Mouse (Mus musculus): ENCODE results near the gene Dclre1a. TPM values are rescaled to one million over a fixed set of nuclear protein-coding genes. Genes with fewer than 3 reads are reported as not detected.

The Dclre1a gene
- 10.4 and 11.8 TPM in 2 replicates for polyA plus RNA-seq (2014; fragmentation: Nextera tagmentation; extraction: Ambion mirVana)

DNA sequence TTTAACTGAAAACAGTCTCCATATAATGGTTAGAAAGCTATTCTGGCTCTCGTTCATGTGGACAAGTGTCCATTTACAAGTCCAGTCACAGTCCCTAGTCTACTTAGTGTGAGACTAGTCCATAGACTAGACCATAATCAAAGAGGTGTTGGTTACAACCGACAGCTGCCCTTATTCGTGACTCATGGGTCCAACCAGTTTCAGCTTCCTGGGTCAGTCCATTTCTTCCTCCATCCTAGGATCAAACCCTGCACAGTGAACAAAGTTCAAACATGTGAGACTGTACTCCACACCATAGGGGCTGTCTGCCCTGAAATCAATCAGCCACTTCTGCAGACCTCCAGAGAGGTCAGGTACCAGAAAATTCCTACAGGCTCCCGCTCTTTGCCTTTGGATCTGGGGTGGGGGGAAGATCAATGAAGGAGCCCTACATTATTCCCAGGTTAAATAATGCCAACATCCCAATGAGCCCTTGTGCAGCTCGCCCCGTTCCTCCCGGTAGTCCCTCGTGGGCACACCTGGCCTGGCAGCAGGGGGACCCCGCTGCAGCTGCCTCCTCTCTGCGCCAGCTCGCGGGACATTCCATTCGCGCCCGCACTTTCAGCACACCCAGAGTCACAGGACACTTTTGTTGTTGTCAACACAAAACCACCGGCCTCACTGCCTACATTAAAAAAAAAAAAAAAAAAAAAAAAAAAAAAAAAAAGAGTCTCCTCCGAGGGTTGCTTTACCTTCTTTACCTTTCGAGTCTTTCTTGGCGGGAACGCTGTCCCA lies at the start of gene Dclre1a:
Gene Dclre1a (minus strand): TSS at position 767 of the 774 bp plus-strand sequence.
- Histone ChIP-seq H3K4me2 (replicated peaks) (peak within 1 kb of the TSS; percentile 71), H3K9ac (peak within 1 kb of the TSS; percentile 90), H3K9me3 (ENCODE audit: control insufficient read depth, low read length) (no peaks in the 10 kb centered on the region), H3K36me3 (replicated peaks; ENCODE audit: control insufficient read depth, insufficient read depth) (peaks cover 22% of the 10 kb centered on the region), H3K4me3 (replicated peaks; ENCODE audit: low read length) (peak within 1 kb of the TSS; percentile 81), H3K27me3 (ENCODE audit: control insufficient read depth, insufficient read depth, low read length) (no peaks in the 10 kb centered on the region), H3K4me1 (replicated peaks; ENCODE audit: control insufficient read depth, insufficient read depth, low read length) (peaks cover 18% of the 10 kb centered on the region), H3K27ac (peak within 1 kb of the TSS; percentile 94)
- WGBS: 11% methylated on average over 20 of the region's 20 CpGs
- ATAC-seq (ENCODE audit: low FRiP score) (peak; percentile 77), DNase-seq (ENCODE audit: low spot score) (no peak)

DNA sequence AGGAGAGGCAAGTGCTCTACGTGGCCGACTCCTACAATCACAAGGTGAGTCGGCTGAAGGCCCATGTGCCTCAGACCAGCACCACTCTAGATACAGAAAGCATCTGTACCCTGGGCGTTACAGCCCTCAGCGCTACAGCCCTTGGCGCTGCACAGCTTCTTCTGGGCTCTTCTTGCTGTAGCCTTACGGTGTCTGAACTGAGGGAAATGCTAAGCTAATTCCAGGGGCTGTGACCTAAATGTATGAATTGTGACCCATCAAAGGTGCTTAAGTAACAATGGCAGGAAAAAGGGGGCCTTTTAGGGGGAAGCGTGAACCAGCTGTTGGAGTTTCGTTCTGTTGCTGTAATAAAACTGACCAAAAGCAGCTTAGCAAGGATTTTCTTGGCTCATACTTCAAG lies 44.5 kb upstream of the Dclre1a start:
- Histone ChIP-seq H3K36me3 (replicated peaks; ENCODE audit: control insufficient read depth, insufficient read depth) (peaks cover 79% of the 10 kb centered on the region), H3K4me1 (replicated peaks; ENCODE audit: control insufficient read depth, insufficient read depth, low read length) (no peaks in the 10 kb centered on the region), H3K4me2 (replicated peaks) (no peak overlapping the region), H3K27me3 (ENCODE audit: control insufficient read depth, insufficient read depth, low read length) (no peaks in the 10 kb centered on the region), H3K9ac (no peak overlapping the region), H3K27ac (no peak overlapping the region), H3K9me3 (ENCODE audit: control insufficient read depth, low read length) (no peaks in the 10 kb centered on the region), H3K4me3 (replicated peaks; ENCODE audit: low read length) (no peak overlapping the region)
- WGBS: 92% methylated on average over 9 of the region's 9 CpGs
- ATAC-seq (ENCODE audit: low FRiP score) (no peak), DNase-seq (ENCODE audit: low spot score) (no peak)

DNA sequence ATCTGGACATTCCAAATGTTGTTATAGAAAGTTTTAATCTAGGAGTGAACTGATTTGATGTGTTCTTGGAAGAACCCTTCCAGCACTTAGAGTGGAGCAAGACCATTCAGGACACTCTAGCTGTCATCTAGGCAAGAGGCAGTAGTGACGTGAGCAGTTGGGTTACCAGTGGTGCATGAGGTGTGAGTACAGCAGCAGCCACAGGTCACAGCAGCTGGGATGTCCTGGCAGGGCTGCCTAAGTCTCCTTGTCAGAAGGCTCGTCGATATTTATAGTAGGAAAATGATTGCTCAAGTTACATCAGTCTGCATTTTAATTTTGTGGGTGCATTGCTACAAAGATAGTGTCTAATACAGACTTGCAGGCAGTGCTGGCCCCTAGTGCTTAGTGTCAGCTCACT lies 42.2 kb upstream of the Dclre1a start:
- WGBS: 94% methylated on average over 3 of the region's 3 CpGs
- H3K4me2 ChIP-seq (replicated peaks): no peak overlapping the region
- H3K9ac ChIP-seq: no peak overlapping the region
- H3K4me1 ChIP-seq (replicated peaks; ENCODE audit: control insufficient read depth, insufficient read depth, low read length): no peaks in the 10 kb centered on the region
- no peak for DNase-seq (ENCODE audit: low spot score)
- H3K27ac ChIP-seq: no peak overlapping the region
- peaks cover 58% of the 10 kb centered on the region for H3K36me3 ChIP-seq (replicated peaks; ENCODE audit: control insufficient read depth, insufficient read depth)
- no peak overlapping the region for H3K4me3 ChIP-seq (replicated peaks; ENCODE audit: low read length)
- no peaks in the 10 kb centered on the region for H3K27me3 ChIP-seq (ENCODE audit: control insufficient read depth, insufficient read depth, low read length)
- ATAC-seq (ENCODE audit: low FRiP score): no peak
- no peaks in the 10 kb centered on the region for H3K9me3 ChIP-seq (ENCODE audit: control insufficient read depth, low read length)

DNA sequence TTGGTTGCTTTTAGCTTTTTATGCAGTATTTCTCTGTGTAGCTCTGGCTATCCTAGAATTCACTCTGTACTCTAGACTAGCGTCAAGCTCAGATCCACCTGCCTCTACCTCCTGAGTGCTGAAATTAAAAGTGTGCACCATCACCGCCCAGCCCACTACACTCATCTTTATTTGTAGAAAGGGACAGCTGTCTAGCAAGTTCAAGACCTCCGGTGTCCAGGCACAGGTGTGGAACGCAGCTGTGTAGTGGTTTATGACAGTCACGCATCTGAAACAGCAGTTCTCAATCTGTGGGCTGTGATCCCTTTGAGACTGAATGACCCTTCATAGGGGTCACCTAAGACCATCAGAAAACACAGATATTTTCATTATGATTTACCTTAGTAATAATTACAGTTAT lies 41.4 kb upstream of the Dclre1a start:
- Histone ChIP-seq H3K27me3 (ENCODE audit: control insufficient read depth, insufficient read depth, low read length) (no peaks in the 10 kb centered on the region), H3K27ac (no peak overlapping the region), H3K4me3 (replicated peaks; ENCODE audit: low read length) (no peak overlapping the region), H3K4me2 (replicated peaks) (no peak overlapping the region), H3K9me3 (ENCODE audit: control insufficient read depth, low read length) (no peaks in the 10 kb centered on the region), H3K9ac (no peak overlapping the region), H3K4me1 (replicated peaks; ENCODE audit: control insufficient read depth, insufficient read depth, low read length) (no peaks in the 10 kb centered on the region), H3K36me3 (replicated peaks; ENCODE audit: control insufficient read depth, insufficient read depth) (peaks cover 50% of the 10 kb centered on the region)
- ATAC-seq (ENCODE audit: low FRiP score): no peak
- DNase-seq (ENCODE audit: low spot score): no peak
- 93% methylated on average over 5 of the region's 5 CpGs for WGBS

DNA sequence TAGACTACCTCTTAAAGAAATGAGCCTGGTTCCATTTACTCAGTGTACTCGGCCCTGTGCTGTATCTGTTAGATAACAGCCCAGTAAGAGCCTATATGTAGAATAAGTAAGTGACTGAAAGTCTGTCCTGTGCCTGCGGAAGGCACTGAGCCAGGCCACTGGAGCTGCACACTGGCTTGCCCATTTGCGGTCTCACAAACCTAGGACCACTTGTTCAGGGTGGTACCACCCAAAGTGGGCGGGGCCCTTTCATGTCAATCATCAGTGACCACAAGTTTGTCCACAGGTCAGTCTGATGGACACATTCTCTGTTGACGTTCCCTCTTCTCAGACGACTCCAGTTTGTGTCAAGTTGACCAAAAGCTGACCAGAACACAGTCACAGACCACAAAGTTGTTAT lies 41.0 kb upstream of the Dclre1a start:
- DNase-seq (ENCODE audit: low spot score): no peak
- no peaks in the 10 kb centered on the region for H3K9me3 ChIP-seq (ENCODE audit: control insufficient read depth, low read length)
- H3K27me3 ChIP-seq (ENCODE audit: control insufficient read depth, insufficient read depth, low read length): no peaks in the 10 kb centered on the region
- peaks cover 50% of the 10 kb centered on the region for H3K36me3 ChIP-seq (replicated peaks; ENCODE audit: control insufficient read depth, insufficient read depth)
- H3K4me3 ChIP-seq (replicated peaks; ENCODE audit: low read length): no peak overlapping the region
- 97% methylated on average over 6 of the region's 6 CpGs for WGBS
- H3K4me2 ChIP-seq (replicated peaks): no peak overlapping the region
- no peaks in the 10 kb centered on the region for H3K4me1 ChIP-seq (replicated peaks; ENCODE audit: control insufficient read depth, insufficient read depth, low read length)
- no peak overlapping the region for H3K9ac ChIP-seq
- no peak overlapping the region for H3K27ac ChIP-seq
- no peak for ATAC-seq (ENCODE audit: low FRiP score)

DNA sequence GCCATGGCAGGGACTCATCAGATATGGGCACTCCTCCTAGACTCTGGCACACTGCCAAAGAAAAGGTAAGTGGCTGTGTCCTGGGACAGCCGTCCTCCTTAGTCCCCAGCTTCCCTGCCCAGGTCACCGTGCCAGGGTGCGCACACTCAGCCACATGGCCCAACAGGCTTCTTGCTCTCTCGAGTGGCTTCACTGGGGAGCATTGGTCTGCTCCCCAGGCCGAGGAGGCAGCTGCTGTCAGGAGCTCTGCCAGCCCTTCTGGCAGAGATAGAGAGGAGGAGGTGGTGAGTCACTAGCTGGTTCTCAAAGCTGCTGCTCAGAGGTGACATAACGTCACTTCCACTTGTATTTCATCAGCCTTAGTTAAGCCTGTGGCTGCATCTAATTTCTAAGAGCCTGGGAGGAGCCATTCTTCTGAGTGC lies 40.2 kb upstream of the Dclre1a start:
- Histone ChIP-seq H3K27ac (no peak overlapping the region), H3K27me3 (ENCODE audit: control insufficient read depth, insufficient read depth, low read length) (no peaks in the 10 kb centered on the region), H3K4me2 (replicated peaks) (no peak overlapping the region), H3K36me3 (replicated peaks; ENCODE audit: control insufficient read depth, insufficient read depth) (peaks cover 51% of the 10 kb centered on the region), H3K9ac (no peak overlapping the region), H3K4me3 (replicated peaks; ENCODE audit: low read length) (no peak overlapping the region), H3K4me1 (replicated peaks; ENCODE audit: control insufficient read depth, insufficient read depth, low read length) (no peaks in the 10 kb centered on the region), H3K9me3 (ENCODE audit: control insufficient read depth, low read length) (no peaks in the 10 kb centered on the region)
- WGBS: 79% methylated on average over 6 of the region's 6 CpGs
- DNase-seq (ENCODE audit: low spot score) (no peak), ATAC-seq (ENCODE audit: low FRiP score) (no peak)

DNA sequence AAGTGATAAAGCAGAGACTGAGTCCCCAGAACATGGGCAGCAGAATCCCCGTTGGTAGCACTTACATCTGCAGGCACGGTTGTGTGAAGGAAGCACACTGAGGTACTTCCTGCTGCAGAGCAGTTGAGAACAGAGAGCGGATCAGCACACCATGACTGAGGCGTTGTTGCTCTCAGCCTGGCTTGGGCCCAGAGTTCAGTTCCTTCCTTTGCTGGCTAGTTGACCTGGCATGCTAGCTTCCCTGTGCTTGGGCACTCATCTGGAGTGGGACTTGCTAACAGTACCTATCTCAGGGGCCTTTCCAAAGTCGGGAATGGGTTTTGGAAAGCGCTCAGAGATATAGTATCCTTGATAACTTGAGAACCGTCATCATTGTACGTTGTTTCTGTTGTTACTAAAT lies 38.3 kb upstream of the Dclre1a start:
- peaks cover 48% of the 10 kb centered on the region for H3K36me3 ChIP-seq (replicated peaks; ENCODE audit: control insufficient read depth, insufficient read depth)
- no peak overlapping the region for H3K4me2 ChIP-seq (replicated peaks)
- no peak overlapping the region for H3K4me3 ChIP-seq (replicated peaks; ENCODE audit: low read length)
- H3K27me3 ChIP-seq (ENCODE audit: control insufficient read depth, insufficient read depth, low read length): no peaks in the 10 kb centered on the region
- no peak overlapping the region for H3K9ac ChIP-seq
- ATAC-seq (ENCODE audit: low FRiP score) (no peak), DNase-seq (ENCODE audit: low spot score) (no peak)
- no peak overlapping the region for H3K27ac ChIP-seq
- H3K9me3 ChIP-seq (ENCODE audit: control insufficient read depth, low read length): no peaks in the 10 kb centered on the region
- WGBS: 86% methylated on average over 8 of the region's 8 CpGs
- H3K4me1 ChIP-seq (replicated peaks; ENCODE audit: control insufficient read depth, insufficient read depth, low read length): no peaks in the 10 kb centered on the region

DNA sequence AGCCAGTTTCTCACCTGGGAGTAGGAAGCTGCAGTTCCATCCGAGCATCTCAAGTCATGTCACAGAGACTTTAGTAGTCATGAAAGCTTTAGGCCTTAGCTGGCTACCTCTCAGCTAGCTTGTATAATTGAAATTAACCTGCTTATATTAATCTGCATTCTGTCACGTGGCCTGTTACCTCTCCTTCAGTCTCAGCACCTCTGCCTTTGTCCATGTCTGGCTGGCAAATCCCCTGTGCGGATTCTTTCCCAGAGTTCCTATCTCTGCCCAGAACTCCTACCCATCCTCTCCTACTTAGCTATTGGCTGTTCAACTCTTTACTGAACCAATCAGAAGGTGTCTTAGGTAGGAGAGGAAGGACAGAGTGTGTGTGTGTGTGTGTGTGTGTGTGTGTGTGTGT lies 36.3 kb upstream of the Dclre1a start:
- Histone ChIP-seq H3K4me1 (replicated peaks; ENCODE audit: control insufficient read depth, insufficient read depth, low read length) (no peaks in the 10 kb centered on the region), H3K27ac (no peak overlapping the region), H3K4me3 (replicated peaks; ENCODE audit: low read length) (no peak overlapping the region), H3K4me2 (replicated peaks) (no peak overlapping the region), H3K9me3 (ENCODE audit: control insufficient read depth, low read length) (no peaks in the 10 kb centered on the region), H3K9ac (no peak overlapping the region), H3K27me3 (ENCODE audit: control insufficient read depth, insufficient read depth, low read length) (no peaks in the 10 kb centered on the region), H3K36me3 (replicated peaks; ENCODE audit: control insufficient read depth, insufficient read depth) (peaks cover 32% of the 10 kb centered on the region)
- 90% methylated on average over 3 of the region's 3 CpGs for WGBS
- DNase-seq (ENCODE audit: low spot score) (no peak), ATAC-seq (ENCODE audit: low FRiP score) (no peak)

DNA sequence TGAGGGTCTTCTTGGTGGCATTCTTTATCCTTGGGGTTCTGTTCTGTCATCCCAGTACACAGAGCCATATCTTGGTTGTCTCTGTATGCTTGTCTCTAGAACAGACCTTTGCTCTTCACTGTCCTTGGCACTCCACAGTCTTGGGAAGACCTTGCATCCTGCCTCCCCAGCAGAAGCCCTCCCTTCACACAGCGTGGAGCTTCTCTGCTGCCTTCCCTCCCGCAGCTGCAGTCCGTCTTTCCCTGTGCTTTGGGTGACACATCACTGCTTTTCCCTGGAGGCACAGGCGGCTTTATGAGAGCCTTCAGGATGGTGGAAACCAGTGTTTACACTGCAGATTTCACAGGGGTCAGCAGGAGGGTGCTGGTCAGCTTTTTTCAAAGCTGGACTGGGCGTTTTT lies 35.8 kb upstream of the Dclre1a start:
- Histone ChIP-seq H3K4me3 (replicated peaks; ENCODE audit: low read length) (no peak overlapping the region), H3K9ac (no peak overlapping the region), H3K4me1 (replicated peaks; ENCODE audit: control insufficient read depth, insufficient read depth, low read length) (no peaks in the 10 kb centered on the region), H3K36me3 (replicated peaks; ENCODE audit: control insufficient read depth, insufficient read depth) (peaks cover 27% of the 10 kb centered on the region; the same call in 1 of the 2 replicates), H3K27me3 (ENCODE audit: control insufficient read depth, insufficient read depth, low read length) (no peaks in the 10 kb centered on the region), H3K9me3 (ENCODE audit: control insufficient read depth, low read length) (no peaks in the 10 kb centered on the region), H3K27ac (no peak overlapping the region), H3K4me2 (replicated peaks) (no peak overlapping the region)
- no peak for ATAC-seq (ENCODE audit: low FRiP score)
- DNase-seq (ENCODE audit: low spot score): no peak
- WGBS: 79% methylated on average over 5 of the region's 5 CpGs

DNA sequence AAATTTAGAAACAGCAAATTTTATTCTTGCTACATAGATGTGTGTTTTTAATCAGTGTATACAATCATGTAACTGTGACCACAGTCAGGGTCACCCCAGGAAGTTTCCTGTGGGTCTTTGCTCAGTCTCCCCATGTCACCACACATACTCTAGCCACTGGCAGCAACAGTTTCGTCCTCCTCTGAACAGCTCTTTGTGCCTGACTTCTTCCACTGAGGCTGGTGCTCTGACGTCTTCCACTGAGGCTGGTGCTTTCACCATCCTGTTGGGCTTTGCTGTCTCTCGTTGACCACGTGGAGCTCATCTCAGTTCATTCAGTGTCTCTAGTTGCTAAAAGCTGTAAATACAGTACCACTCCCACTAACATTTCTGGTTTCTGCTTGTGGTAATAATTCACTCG lies 34.0 kb upstream of the Dclre1a start:
- Histone ChIP-seq H3K36me3 (replicated peaks; ENCODE audit: control insufficient read depth, insufficient read depth) (peaks cover 31% of the 10 kb centered on the region), H3K9ac (no peak overlapping the region), H3K4me2 (replicated peaks) (no peak overlapping the region), H3K9me3 (ENCODE audit: control insufficient read depth, low read length) (no peaks in the 10 kb centered on the region), H3K4me1 (replicated peaks; ENCODE audit: control insufficient read depth, insufficient read depth, low read length) (no peaks in the 10 kb centered on the region), H3K27me3 (ENCODE audit: control insufficient read depth, insufficient read depth, low read length) (no peaks in the 10 kb centered on the region), H3K27ac (no peak overlapping the region), H3K4me3 (replicated peaks; ENCODE audit: low read length) (no peak overlapping the region)
- DNase-seq (ENCODE audit: low spot score) (no peak), ATAC-seq (ENCODE audit: low FRiP score) (no peak)
- WGBS: 90% methylated on average over 5 of the region's 5 CpGs
